Mouse (Mus musculus) C2C12 (cell line): Measurements from ENCODE around the gene Rflna.

ENCODE experiments used
- CTCF ChIP-seq: IDR thresholded peaks from one replicate; pipeline ENCODE4 v1.5.1; 2011; ENCODE audit not compliant: control insufficient read depth, insufficient read depth, insufficient read length
- MAX ChIP-seq: IDR thresholded peaks from one replicate; pipeline ENCODE4 v1.6.1; 2011; ENCODE audit warnings: mild to moderate bottlenecking, control low read depth

GRCm38 (mm10) chr5:125058267-125058668, 55.2 kb downstream of the Rflna start:
- TF ChIP-seq CTCF, result no peak
- TF ChIP-seq MAX, result no peak
